Mouse (Mus musculus) lung, embryonic 15.5 days (tissue): ENCODE results near the gene Rbm18. TPM values are rescaled to one million over a fixed set of nuclear protein-coding genes. Genes with fewer than 3 reads are reported as not detected.

Experiments used
- polyA plus RNA-seq: library from polyadenylated mRNA; unstranded; fragments of >200 nt; fragmentation: Nextera tagmentation; extraction: Ambion mirVana; gene quantifications from 2 replicates; pipeline ENCODE4 v1.2.1, GENCODE M21; 2015

Rbm18 gene
- polyA plus RNA-seq, 1 experiment from 2014 or later, result 73.5 TPM

Other genes starting within 250 kb of the Rbm18 start
- 0.77 and 0.86 TPM in 2 replicates for gene Ttll11, start 156.9 kb downstream of the Rbm18 start, polyA plus RNA-seq
- 256 and 268 TPM in 2 replicates for gene Ndufa8, start 87.4 kb downstream of the Rbm18 start, polyA plus RNA-seq
- gene Morn5, start 87.3 kb downstream of the Rbm18 start, polyA plus RNA-seq, result 3.1 and 3.6 TPM in 2 replicates
- gene Lhx6, start 31.4 kb downstream of the Rbm18 start, polyA plus RNA-seq, result 6.4 and 8.1 TPM in 2 replicates
- gene Mrrf, start 384 bp downstream of the Rbm18 start, polyA plus RNA-seq, result 31.1 and 32.4 TPM in 2 replicates
- gene Ptgs1, start 93.7 kb upstream of the Rbm18 start, polyA plus RNA-seq, result 48.9 and 54.9 TPM in 2 replicates
- not detected in 2 replicates for gene Olfr338, start 236.7 kb upstream of the Rbm18 start, polyA plus RNA-seq